Mouse (Mus musculus): Measurements from ENCODE around the gene Stx2. TPM values are rescaled to one million over a fixed set of nuclear protein-coding genes. Genes with fewer than 3 reads are reported as not detected.
"Not testable (repeated sequence)": the region's sequence is repeated elsewhere in the genome, so short reads cannot be mapped to it uniquely, and the experiment has no call there.

Stx2 gene
- polyA plus RNA-seq, 1 experiment from 2014 or later, result 65.5 TPM

DNA sequence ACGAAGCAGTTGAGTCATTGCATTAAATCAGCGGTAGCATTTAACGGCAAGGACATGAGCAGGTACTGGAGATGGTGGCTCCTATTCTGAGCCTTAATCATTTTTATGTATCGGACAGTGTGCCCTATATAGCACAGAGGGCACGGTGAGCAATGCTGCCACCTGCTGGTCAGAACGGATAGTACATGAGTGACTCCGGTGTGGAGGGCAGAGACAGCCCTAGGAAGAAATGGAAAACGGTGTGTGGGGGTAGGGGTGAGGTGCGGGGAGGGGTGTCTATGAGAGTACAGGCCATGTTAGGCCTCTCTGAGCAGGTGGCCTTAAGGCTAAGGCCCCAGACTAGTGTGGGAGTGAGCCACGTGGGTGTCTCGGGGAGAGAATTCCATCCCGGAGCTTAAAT lies 26.8 kb downstream of the Stx2 start:
- no peaks in the 10 kb centered on the region for H3K9me3 ChIP-seq (replicated peaks)
- ATAC-seq (ENCODE audit: insufficient read depth), result peak; percentile 61
- peaks cover 28% of the 10 kb centered on the region for H3K36me3 ChIP-seq (replicated peaks)
- H3K27me3 ChIP-seq, result no peaks in the 10 kb centered on the region
- no peak overlapping the region for H3K27ac ChIP-seq (replicated peaks)
- H3K9ac ChIP-seq, result no peak overlapping the region
- H3K4me3 ChIP-seq (replicated peaks), result no peak overlapping the region
- H3K4me2 ChIP-seq, result no peak overlapping the region
- 0 out of 2 replicates have a peak, but pooled peaks cover 4% of the 10 kb centered on the region for H3K4me1 ChIP-seq (replicated peaks)
- 27% methylated on average over 12 of the region's 12 CpGs for WGBS (ENCODE audit: insufficient replicate concordance)

DNA sequence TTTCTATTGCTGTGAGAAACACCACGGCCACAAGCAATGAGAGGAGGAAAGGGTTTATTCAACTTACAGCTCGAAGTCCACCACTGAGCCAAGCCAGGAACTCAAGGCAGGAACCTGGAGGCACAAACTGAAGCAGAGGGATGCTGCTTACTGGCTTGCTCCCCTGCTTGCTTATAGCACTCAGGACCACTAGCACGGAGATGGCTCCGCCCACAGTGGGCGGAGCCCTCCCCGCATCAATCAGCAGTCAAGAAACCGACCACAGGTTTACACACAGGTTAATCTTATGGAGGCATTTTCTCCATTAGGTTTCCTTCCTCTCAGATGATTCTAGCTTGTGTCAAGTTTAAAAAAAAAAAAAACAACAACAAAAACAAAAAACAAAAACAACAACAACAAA lies 27.5 kb downstream of the Stx2 start:
- WGBS (ENCODE audit: insufficient replicate concordance), result 38% methylated on average over 7 of the region's 7 CpGs

DNA sequence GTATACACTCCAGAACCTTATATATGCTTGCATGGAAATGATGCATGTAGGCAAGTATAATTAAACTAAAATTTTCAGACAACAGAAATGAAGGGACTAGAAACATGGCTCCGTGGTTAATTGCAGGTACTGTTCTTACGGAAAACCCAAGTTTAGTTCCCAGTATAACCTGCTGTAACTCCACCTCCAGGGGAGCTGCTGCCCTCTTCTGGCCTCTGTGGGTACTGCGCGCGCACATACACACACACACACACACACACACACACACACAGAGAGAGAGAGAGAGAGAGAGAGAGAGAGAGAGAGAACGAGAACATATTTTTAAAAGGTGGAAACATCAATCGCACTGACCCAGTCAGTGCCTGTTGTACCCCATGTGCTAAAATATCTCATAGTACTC lies 29.4 kb downstream of the Stx2 start:
- Histone ChIP-seq H3K27ac (replicated peaks) (no peak overlapping the region), H3K27me3 (no peaks in the 10 kb centered on the region), H3K9ac (no peak overlapping the region), H3K4me2 (no peak overlapping the region), H3K4me3 (replicated peaks) (no peak overlapping the region), H3K4me1 (replicated peaks) (0 out of 2 replicates have a peak, but pooled peaks cover 4% of the 10 kb centered on the region), H3K36me3 (replicated peaks) (peaks cover 2% of the 10 kb centered on the region; the same call in 1 of the 2 replicates), H3K9me3 (replicated peaks) (no peaks in the 10 kb centered on the region)
- WGBS (ENCODE audit: insufficient replicate concordance), result 80% methylated on average over 7 of the region's 7 CpGs
- ATAC-seq (ENCODE audit: insufficient read depth), result no peak

More for the DNA sequence above, 27.5 kb downstream of the Stx2 start:
- H3K27ac ChIP-seq (replicated peaks), result no peak overlapping the region
- peaks cover 21% of the 10 kb centered on the region for H3K36me3 ChIP-seq (replicated peaks)
- no peak for ATAC-seq (ENCODE audit: insufficient read depth)
- no peaks in the 10 kb centered on the region for H3K9me3 ChIP-seq (replicated peaks)
- H3K4me1 ChIP-seq (replicated peaks), result 0 out of 2 replicates have a peak, but pooled peaks cover 4% of the 10 kb centered on the region
- H3K9ac ChIP-seq, result no peak overlapping the region
- H3K4me2 ChIP-seq, result no peak overlapping the region
- H3K27me3 ChIP-seq, result no peaks in the 10 kb centered on the region
- H3K4me3 ChIP-seq (replicated peaks), result no peak overlapping the region

DNA sequence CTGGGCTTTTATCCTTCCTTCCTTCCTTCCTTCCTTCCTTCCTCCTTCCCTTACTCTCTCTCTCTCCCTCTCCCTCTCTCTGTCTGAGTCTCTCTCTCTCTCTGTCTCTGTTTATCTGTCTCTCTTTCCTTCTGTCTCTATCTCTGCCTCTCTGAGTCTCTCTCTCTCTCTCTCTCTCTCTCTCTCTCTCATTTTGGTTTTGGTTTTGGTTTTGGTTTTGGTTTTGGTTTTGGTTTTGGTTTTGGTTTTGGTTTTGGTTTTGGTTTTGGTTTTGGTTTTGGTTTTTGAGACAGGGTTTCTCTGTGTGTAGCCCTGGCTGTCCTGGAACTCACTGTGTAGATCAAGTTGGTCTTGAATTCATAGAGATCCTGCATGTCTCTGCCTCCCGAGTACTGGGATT lies 30.9 kb downstream of the Stx2 start:
- H3K36me3 ChIP-seq (replicated peaks); ATAC-seq (ENCODE audit: insufficient read depth); H3K4me1 ChIP-seq (replicated peaks); H3K4me3 ChIP-seq (replicated peaks); H3K27ac ChIP-seq (replicated peaks); H3K4me2 ChIP-seq; H3K9ac ChIP-seq; H3K9me3 ChIP-seq (replicated peaks); H3K27me3 ChIP-seq: not testable (repeated sequence)
- WGBS (ENCODE audit: insufficient replicate concordance), result 52% methylated on average over 1 of the region's 1 CpGs

DNA sequence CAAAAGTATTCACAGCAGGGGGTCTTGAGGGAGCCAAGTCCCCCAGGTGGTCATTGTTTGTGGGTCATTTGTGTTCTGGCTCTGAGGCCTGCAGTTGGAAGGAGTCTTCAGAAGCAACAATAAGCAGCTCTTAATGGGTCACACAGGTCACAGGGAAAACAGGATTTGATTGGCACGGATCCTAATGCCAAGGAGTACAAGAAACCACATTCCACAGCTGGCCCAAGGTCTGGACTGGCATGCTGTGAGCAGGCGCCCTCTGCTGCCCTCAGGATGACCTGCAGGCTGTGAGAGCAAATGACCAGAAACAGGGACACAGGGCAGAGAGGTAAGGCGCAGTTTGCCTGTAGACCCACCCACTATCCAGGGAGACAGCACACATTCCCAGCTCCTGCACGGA lies 32.1 kb downstream of the Stx2 start:
- WGBS (ENCODE audit: insufficient replicate concordance), result 26% methylated on average over 4 of the region's 4 CpGs

DNA sequence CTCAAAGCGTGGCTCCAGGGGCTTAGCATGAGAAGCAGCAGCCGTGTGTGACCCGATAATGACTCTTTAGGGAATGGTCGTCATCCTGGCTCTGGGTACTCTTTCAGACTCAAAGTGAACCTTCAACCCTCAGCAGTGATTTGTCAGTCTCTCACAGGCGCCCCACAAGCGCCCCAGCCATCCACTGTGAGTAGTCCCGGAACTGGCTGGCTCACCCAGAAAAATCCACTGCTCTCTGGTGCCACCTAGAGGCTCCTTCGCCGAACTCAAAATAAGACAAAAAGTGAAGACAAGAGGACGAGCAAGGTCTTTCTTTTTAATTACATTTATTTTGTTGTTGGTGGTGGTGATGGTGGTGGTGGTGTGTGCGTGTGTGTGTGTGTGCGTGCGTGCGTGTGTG lies 37.1 kb downstream of the Stx2 start:
- ATAC-seq (ENCODE audit: insufficient read depth), result no peak
- no peaks in the 10 kb centered on the region for H3K9me3 ChIP-seq (replicated peaks)
- H3K27me3 ChIP-seq, result no peaks in the 10 kb centered on the region
- H3K27ac ChIP-seq (replicated peaks), result no peak overlapping the region
- 17% methylated on average over 14 of the region's 14 CpGs for WGBS (ENCODE audit: insufficient replicate concordance)
- H3K9ac ChIP-seq, result no peak overlapping the region
- no peak overlapping the region for H3K4me3 ChIP-seq (replicated peaks)
- no peaks in the 10 kb centered on the region for H3K4me1 ChIP-seq (replicated peaks)
- H3K36me3 ChIP-seq (replicated peaks), result no peaks in the 10 kb centered on the region
- H3K4me2 ChIP-seq, result no peak overlapping the region

More for the DNA sequence above, 32.1 kb downstream of the Stx2 start:
- Histone ChIP-seq H3K36me3 (replicated peaks) (no peaks in the 10 kb centered on the region), H3K4me3 (replicated peaks) (no peak overlapping the region), H3K9me3 (replicated peaks) (no peaks in the 10 kb centered on the region), H3K4me2 (no peak overlapping the region), H3K27ac (replicated peaks) (no peak overlapping the region), H3K27me3 (no peaks in the 10 kb centered on the region), H3K4me1 (replicated peaks) (no peaks in the 10 kb centered on the region), H3K9ac (no peak overlapping the region)
- ATAC-seq (ENCODE audit: insufficient read depth), result no peak

DNA sequence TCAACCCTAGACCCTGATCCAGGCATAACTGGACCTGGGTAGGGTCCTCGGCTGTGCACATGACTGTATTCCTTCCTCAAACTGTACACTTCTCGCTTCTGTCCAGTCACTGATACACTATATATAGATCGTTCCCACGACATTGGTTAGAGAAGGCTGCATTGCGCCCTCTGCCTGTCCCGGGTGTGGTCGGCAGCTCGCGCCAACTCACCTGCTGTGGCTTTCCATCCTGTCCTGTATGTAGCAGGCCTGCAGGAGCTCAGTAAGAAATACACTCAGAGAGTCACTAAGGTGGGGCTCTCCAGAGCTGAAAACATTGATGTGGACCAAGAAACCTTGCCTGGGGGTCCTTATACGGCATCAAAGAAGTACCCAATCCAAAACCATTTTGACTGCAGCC lies 37.5 kb downstream of the Stx2 start:
- no peaks in the 10 kb centered on the region for H3K36me3 ChIP-seq (replicated peaks)
- H3K9ac ChIP-seq, result no peak overlapping the region
- no peak for ATAC-seq (ENCODE audit: insufficient read depth)
- no peaks in the 10 kb centered on the region for H3K27me3 ChIP-seq
- H3K4me1 ChIP-seq (replicated peaks), result no peaks in the 10 kb centered on the region
- H3K4me2 ChIP-seq, result no peak overlapping the region
- no peak overlapping the region for H3K27ac ChIP-seq (replicated peaks)
- no peak overlapping the region for H3K4me3 ChIP-seq (replicated peaks)
- H3K9me3 ChIP-seq (replicated peaks), result no peaks in the 10 kb centered on the region
- 50% methylated on average over 10 of the region's 10 CpGs for WGBS (ENCODE audit: insufficient replicate concordance)

DNA sequence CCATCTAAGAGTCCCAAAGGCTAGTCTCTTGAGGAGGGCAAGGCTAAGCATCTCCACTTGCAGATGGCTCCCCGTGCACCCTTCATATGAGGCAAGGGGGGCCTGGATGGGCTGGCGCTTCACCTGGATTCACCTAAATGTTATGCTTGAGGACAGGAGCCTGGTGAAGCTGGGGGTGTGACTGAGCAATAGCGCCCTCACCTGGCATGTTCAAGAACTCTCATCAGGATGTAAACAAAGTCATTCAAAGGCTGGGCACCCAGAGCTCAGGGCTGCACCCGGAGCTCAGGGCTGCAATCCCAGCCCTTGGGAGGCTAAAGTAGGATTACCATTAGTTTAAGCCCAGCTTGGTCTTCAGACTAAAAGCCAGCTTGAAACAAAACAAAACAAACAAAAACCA lies 44.0 kb downstream of the Stx2 start:
- WGBS (ENCODE audit: insufficient replicate concordance), result 48% methylated on average over 4 of the region's 4 CpGs
- Histone ChIP-seq H3K27me3 (no peaks in the 10 kb centered on the region), H3K27ac (replicated peaks) (no peak overlapping the region)

DNA sequence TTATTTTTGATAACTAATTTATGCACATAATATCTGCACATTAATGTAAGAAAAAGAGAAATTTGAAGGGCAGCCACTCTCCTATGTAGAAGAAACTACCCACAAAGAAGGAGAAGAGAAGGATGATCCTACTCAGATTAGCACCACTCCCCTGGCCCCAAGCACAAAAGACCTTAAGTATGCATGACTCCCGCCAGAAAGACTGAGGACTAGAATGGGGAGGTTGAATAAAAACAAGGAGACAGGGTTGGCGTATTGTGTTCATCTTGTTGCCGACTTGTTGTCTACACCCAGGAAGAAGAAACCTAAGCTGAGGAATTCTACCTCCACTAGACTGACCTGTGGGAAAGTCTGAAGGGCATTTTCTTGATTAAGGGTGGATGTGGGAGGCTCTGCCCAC lies 49.5 kb downstream of the Stx2 start:
- Histone ChIP-seq H3K9ac (no peak overlapping the region), H3K27ac (replicated peaks) (no peak overlapping the region), H3K4me1 (replicated peaks) (no peaks in the 10 kb centered on the region), H3K27me3 (no peaks in the 10 kb centered on the region), H3K36me3 (replicated peaks) (no peaks in the 10 kb centered on the region), H3K9me3 (replicated peaks) (0 out of 2 replicates have a peak, but pooled peaks cover 13% of the 10 kb centered on the region), H3K4me3 (replicated peaks) (no peak overlapping the region), H3K4me2 (no peak overlapping the region)
- 74% methylated on average over 3 of the region's 3 CpGs for WGBS (ENCODE audit: insufficient replicate concordance)
- ATAC-seq (ENCODE audit: insufficient read depth), result no peak

More for the DNA sequence above, 44.0 kb downstream of the Stx2 start:
- Histone ChIP-seq H3K9ac (no peak overlapping the region), H3K9me3 (replicated peaks) (0 out of 2 replicates have a peak, but pooled peaks cover 10% of the 10 kb centered on the region), H3K4me2 (no peak overlapping the region), H3K4me3 (replicated peaks) (no peak overlapping the region), H3K36me3 (replicated peaks) (no peaks in the 10 kb centered on the region), H3K4me1 (replicated peaks) (no peaks in the 10 kb centered on the region)
- no peak for ATAC-seq (ENCODE audit: insufficient read depth)

DNA sequence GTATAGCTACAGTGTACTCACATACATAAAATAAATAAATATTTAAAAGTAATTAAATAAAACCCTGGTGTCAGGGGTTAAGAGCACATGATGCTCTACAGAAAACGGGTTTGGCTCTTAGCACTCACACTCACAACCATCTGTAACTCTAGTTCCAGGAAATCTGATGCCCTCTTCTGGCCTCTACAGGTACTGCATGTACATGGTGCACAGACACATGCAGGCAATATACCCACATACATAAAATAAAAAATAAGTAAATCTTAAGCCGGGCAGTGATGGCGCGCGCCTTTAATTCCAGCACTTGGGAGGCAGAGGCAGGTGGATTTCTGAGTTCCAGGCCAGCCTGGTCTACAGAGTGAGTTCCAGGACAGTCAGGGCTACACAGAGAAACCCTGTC lies 54.0 kb downstream of the Stx2 start:
- 75% methylated on average over 5 of the region's 5 CpGs for WGBS (ENCODE audit: insufficient replicate concordance)
- not testable (repeated sequence) for H3K36me3 ChIP-seq (replicated peaks); H3K4me2 ChIP-seq; H3K9me3 ChIP-seq (replicated peaks); H3K9ac ChIP-seq; H3K4me3 ChIP-seq (replicated peaks); ATAC-seq (ENCODE audit: insufficient read depth); H3K27ac ChIP-seq (replicated peaks); H3K4me1 ChIP-seq (replicated peaks)
- H3K27me3 ChIP-seq, result peaks cover 20% of the 10 kb centered on the region

DNA sequence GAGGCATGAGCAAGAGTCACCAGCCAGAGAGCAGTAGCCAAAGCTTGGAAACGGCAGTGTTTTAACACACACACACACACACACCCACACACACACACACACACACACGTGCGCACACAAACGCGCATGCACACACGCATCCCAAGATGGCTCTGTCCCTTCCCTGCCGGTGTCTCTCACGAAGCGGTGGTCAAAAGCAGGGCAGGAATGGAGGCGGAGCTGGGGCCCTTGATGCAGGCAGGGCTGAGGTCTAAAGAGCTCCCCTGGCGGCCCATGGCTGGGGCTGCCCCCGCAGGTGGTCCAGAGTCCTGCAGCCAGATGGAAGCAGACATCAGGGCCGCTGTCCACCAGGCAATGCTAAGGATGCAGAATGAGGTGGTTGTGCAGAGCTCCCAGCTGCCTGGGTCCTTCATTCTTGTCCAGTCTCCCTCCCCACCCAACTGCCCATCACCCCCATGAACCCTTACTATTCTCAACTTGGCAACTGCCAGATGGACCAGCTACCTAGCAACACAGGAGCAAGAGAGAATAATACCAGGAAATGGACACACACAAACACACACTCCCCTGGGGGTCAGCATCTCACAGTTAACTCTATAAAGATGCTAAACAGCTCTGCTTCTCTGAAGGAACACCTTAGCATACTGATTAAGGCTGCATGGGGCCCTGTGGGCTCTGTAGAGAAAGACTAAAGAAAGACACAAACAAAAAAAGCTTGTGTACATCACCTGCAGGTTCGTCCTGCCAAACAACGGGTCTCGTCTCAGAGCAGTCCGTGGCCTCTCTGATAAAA lies 54.9 kb downstream of the Stx2 start, which contains the start of gene Rimbp2:
Rimbp2 (minus strand) TSS at position 209 of the 793 bp plus-strand sequence.
- H3K4me1 ChIP-seq (replicated peaks), result no peaks in the 10 kb centered on the region
- no peak within 1 kb of the TSS for H3K9ac ChIP-seq
- H3K9me3 ChIP-seq (replicated peaks), result no peaks in the 10 kb centered on the region
- peaks cover 20% of the 10 kb centered on the region for H3K27me3 ChIP-seq
- 12% methylated on average over 17 of the region's 17 CpGs for WGBS (ENCODE audit: insufficient replicate concordance)
- H3K36me3 ChIP-seq (replicated peaks), result no peaks in the 10 kb centered on the region
- H3K4me3 ChIP-seq (replicated peaks), result no peak within 1 kb of the TSS
- peak within 1 kb of the TSS; percentile 25 for H3K4me2 ChIP-seq
- no peak within 1 kb of the TSS for H3K27ac ChIP-seq (replicated peaks)
- no peak for ATAC-seq (ENCODE audit: insufficient read depth)

Measured in liver, embryonic 15.5 days (tissue).